Mouse (Mus musculus): Measurements from ENCODE around the gene Glra3. TPM values are rescaled to one million over a fixed set of nuclear protein-coding genes. Genes with fewer than 3 reads are reported as not detected.

The Glra3 gene
- not detected in 2 replicates for polyA plus RNA-seq (2012; ENCODE audit: insufficient read depth, low replicate concordance)

DNA sequence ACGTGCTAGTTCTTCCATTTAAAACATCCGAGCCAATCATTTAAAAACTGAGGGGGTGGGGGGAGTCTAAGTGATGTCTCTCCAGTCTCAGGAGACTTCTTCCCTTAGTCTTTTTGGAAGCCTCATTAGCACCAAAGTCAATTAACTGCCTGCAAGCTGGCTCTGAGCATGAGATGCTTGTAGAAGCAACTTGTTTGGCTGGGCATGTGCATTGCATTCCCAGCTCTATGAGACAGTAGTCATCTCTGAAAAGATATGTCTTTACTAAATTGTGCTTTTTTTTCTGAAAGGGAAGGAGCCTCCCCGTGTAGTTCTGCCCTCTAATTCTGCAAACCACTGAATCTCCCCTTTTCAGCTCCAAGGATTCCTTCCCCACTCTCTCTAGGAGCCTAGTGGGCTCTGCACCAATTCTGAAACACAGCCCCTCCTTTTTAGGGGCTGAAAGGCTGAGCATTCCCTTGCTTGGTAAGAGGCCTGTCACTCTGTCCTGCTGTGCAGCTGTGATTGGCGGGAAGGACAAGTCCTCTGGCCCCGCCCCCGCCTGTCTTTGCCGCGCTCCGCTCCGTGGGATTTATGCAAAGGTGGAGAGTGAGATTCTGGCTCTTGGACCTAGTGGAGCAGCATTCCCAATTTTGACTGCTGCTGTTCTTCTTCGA lies at the start of gene Glra3:
Glra3 (plus strand) TSS at position 591 of the 656 bp plus-strand sequence.
- H3K27me3 ChIP-seq (replicated peaks) = no peaks in the 10 kb centered on the region
- no peak within 1 kb of the TSS for H3K4me3 ChIP-seq (replicated peaks)
- no peaks in the 10 kb centered on the region; the same call in 1 of the 2 replicates for H3K9me3 ChIP-seq
- TF ChIP-seq FLI1 (IDR thresholded peaks at IDR 0.05; ENCODE audit: low read length) = no peak
- TF ChIP-seq GATA1 (IDR thresholded peaks at IDR 0.05; ENCODE audit: borderline replicate concordance, low read length) = no peak
- no peaks in the 10 kb centered on the region for H3K4me1 ChIP-seq
- H3K36me3 ChIP-seq (replicated peaks; ENCODE audit: low read length) = no peaks in the 10 kb centered on the region

DNA sequence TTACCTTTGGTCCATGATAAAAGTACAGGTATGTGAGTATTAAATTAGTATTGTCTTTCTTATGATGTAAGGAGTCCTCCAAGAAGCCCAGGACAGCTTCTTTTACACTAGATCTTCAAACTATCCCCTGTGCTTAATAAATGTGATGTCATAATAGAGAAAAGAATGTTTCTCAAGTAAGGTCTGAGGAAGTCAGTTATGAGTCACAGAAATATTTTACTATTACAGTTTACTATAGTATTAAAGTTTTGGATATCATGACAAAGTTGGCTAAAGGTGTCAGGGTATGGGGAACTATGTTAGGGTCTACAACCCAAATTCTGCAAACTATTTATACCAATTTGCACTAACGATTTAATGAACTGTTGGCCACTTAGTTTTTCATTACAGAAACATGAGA lies 33.4 kb upstream of the Glra3 start, which contains the start of gene Adam29:
Adam29 (minus strand) TSS at position 101 of the 400 bp plus-strand sequence.
- Histone ChIP-seq H3K4me3 (replicated peaks) (no peak within 1 kb of the TSS), H3K9me3 (no peaks in the 10 kb centered on the region), H3K4me1 (no peaks in the 10 kb centered on the region), H3K27me3 (replicated peaks) (no peaks in the 10 kb centered on the region), H3K36me3 (replicated peaks; ENCODE audit: low read length) (no peaks in the 10 kb centered on the region)
- TF ChIP-seq FLI1 (IDR thresholded peaks at IDR 0.05; ENCODE audit: low read length) = no peak

DNA sequence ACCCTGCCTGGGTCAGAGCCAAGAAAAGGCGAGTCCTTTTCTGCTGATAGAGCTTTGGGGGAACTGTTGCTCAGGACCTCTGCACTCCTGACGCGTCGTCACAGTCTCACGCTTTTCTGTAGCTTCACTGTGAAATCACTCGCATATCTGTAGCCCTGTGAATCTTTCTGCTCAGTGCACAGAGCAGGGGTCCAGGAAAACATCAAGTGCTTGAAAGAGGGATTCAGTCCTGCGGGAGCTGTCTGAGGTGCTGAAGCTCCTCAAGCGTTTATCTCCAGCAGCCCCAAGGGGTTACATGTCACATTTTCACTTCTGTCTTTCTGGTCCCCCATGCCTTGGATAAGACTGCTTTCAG lies 243 bp downstream of the Glra3 start:
- Histone ChIP-seq H3K9me3 (no peaks in the 10 kb centered on the region; the same call in 1 of the 2 replicates), H3K27me3 (replicated peaks) (no peaks in the 10 kb centered on the region), H3K4me3 (replicated peaks) (no peak overlapping the region), H3K36me3 (replicated peaks; ENCODE audit: low read length) (no peaks in the 10 kb centered on the region), H3K4me1 (no peaks in the 10 kb centered on the region)
- TF ChIP-seq FLI1 (IDR thresholded peaks at IDR 0.05; ENCODE audit: low read length) (no peak), GATA1 (IDR thresholded peaks at IDR 0.05; ENCODE audit: borderline replicate concordance, low read length) (no peak)

DNA sequence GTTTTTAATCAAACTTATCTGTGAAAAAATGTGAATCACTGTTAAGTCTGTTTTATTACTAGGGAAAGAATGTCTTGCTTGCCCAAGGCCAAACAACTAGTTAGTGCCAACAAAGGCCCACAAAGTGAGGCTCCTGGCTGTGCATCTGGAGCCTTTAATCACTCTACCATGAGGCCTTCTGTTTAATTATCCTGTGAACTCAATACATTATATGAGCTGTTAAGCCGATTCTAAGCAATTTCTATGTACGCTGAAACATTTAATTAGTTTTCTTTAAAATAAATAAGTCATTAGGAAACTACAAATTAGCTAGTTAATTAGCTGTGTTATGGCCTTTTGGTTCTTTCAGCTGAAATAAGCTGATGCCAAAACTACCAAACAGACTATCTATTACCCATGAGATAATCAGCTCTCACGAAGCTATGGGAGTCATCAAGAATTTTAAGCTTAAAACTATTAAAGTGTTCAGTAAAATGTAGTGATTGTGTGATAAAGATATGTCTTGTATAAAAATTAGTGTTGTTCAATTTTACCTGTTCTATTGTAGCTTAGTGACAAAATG lies 24.6 kb downstream of the Glra3 start:
- no peaks in the 10 kb centered on the region for H3K9me3 ChIP-seq
- H3K36me3 ChIP-seq (replicated peaks; ENCODE audit: low read length) = no peaks in the 10 kb centered on the region
- no peak overlapping the region for H3K4me3 ChIP-seq (replicated peaks)
- H3K27me3 ChIP-seq (replicated peaks) = no peaks in the 10 kb centered on the region
- TF ChIP-seq GATA1 (IDR thresholded peaks at IDR 0.05; ENCODE audit: borderline replicate concordance, low read length) (no peak), FLI1 (IDR thresholded peaks at IDR 0.05; ENCODE audit: low read length) (no peak)
- H3K4me1 ChIP-seq = no peaks in the 10 kb centered on the region

DNA sequence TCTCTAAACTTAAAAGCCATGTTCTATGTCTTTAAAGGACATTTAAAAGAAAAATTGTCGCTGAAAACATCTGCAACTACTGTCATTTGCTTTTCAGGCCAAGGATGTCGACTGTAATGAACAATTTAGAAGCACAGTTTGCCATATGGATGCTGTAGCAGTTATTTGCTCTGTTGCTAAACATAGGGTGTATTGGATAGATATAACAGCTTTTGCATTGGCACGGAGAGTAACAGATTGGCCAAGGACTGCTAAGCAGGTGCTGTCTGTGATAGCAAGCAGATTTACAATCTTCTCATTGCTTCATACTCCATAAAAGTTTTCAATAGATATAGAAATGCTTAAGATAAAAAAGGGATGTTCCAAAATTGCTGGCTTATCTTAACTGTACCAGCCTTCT lies 57.6 kb downstream of the Glra3 start:
- Histone ChIP-seq H3K9me3 (no peaks in the 10 kb centered on the region), H3K36me3 (replicated peaks; ENCODE audit: low read length) (no peaks in the 10 kb centered on the region), H3K4me1 (no peaks in the 10 kb centered on the region), H3K4me3 (replicated peaks) (no peak overlapping the region), H3K27me3 (replicated peaks) (no peaks in the 10 kb centered on the region)
- no peak for TF ChIP-seq GATA1 (IDR thresholded peaks at IDR 0.05; ENCODE audit: borderline replicate concordance, low read length)
- no peak for TF ChIP-seq FLI1 (IDR thresholded peaks at IDR 0.05; ENCODE audit: low read length)

DNA sequence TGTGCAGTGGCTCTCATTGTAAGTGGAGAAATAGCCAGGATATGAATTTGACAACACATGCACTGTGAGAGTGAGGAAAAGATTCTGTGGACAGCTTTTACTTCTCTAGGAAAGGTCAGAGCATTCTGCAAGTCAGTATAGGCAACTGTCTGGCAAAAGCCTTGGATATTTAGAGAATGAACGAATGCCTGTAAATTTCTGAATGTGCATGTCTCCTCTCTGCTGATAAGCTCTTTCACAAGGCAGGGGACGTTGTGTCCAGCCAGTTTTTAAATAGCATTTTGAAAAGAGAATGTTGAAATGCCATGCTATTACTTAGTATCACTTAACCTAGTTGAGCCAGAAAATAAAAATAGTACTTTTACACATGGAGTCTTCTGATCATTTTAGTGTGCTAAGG lies 114.1 kb downstream of the Glra3 start:
- Histone ChIP-seq H3K4me1 (no peaks in the 10 kb centered on the region), H3K36me3 (replicated peaks; ENCODE audit: low read length) (no peaks in the 10 kb centered on the region), H3K27me3 (replicated peaks) (no peaks in the 10 kb centered on the region), H3K9me3 (no peaks in the 10 kb centered on the region), H3K4me3 (replicated peaks) (no peak overlapping the region)
- TF ChIP-seq FLI1 (IDR thresholded peaks at IDR 0.05; ENCODE audit: low read length) = no peak
- TF ChIP-seq GATA1 (IDR thresholded peaks at IDR 0.05; ENCODE audit: borderline replicate concordance, low read length) = no peak

DNA sequence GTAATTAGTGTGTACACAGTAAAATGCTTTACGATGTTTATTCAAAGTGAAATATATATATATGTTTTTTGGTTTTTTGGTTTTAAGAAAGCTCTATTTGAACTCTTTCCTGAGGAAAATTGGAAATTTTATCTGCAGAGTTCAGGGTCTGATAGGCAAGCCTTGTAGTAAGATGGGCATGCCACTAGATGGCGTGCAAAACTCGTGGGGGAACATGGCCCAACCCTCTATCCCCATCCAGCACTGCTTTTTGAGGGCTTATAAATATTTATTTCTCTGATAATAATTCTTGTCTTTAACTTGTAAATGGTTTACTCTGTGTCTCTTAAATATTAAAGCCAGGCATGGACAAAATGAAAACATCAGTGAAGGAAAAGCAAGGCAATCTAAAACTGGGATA lies 122.8 kb downstream of the Glra3 start:
- Histone ChIP-seq H3K36me3 (replicated peaks; ENCODE audit: low read length) (no peaks in the 10 kb centered on the region), H3K9me3 (no peaks in the 10 kb centered on the region), H3K4me3 (replicated peaks) (no peak overlapping the region), H3K27me3 (replicated peaks) (no peaks in the 10 kb centered on the region), H3K4me1 (no peaks in the 10 kb centered on the region)
- TF ChIP-seq FLI1 (IDR thresholded peaks at IDR 0.05; ENCODE audit: low read length) (no peak), GATA1 (IDR thresholded peaks at IDR 0.05; ENCODE audit: borderline replicate concordance, low read length) (no peak)

DNA sequence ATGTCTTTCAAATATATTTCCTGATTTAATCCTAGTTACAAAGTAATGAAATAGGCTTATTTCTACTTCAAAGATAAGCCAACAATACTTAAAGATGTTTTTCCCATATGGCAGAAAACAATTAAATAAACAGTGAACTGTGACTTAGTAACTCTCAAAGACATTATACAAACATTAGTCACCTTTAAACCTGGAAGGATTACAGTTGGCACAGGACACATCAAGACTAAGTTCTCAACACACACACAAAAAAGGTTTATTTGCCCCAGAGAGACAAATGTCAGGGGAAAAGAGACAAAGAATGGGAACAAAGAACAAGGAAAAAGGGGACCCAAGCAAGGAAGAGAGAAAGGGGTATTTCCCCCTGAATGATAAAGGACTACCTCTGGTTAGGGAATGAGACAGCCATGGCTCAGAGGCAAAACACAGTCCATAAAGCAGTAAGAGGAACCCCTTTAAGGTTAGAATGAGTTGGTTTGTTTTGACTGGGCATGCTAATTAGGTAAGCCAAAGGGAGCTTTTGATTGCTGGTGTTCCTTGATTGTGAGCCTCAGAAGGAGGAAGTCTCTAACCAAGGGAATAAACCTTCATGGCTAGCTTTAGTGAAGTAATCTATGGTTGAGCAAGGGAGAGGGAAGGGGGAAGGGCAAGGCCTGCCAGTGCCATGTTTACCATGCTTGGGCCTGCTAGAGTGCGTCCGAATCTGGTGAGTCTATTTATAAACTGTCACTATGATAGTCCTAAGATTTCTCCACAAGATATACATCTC lies 130.4 kb downstream of the Glra3 start:
- H3K9me3 ChIP-seq = no peaks in the 10 kb centered on the region
- H3K4me3 ChIP-seq (replicated peaks) = no peak overlapping the region
- no peaks in the 10 kb centered on the region for H3K27me3 ChIP-seq (replicated peaks)
- H3K4me1 ChIP-seq = no peaks in the 10 kb centered on the region
- no peaks in the 10 kb centered on the region for H3K36me3 ChIP-seq (replicated peaks; ENCODE audit: low read length)
- TF ChIP-seq FLI1 (IDR thresholded peaks at IDR 0.05; ENCODE audit: low read length) = no peak
- TF ChIP-seq GATA1 (IDR thresholded peaks at IDR 0.05; ENCODE audit: borderline replicate concordance, low read length) = no peak

DNA sequence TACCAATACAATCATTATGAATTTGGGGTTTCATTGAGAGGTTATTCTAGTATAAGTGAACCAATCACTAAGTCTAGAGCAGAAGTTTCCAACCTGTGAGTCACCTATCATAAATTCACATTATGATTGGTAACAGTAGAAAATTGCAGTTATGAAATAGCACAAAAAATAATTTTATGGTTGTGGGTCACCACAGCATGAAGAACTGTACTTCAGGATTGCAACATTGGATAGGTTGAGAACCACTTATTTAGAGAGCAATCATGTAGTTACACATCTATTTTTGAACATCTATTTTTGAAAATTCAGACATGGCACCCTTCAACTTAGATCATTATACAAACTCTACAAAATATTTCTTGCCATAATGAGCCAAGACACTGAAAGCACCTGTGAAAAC lies 143.4 kb downstream of the Glra3 start:
- H3K4me1 ChIP-seq = no peaks in the 10 kb centered on the region
- H3K36me3 ChIP-seq (replicated peaks; ENCODE audit: low read length) = no peaks in the 10 kb centered on the region
- no peak overlapping the region for H3K4me3 ChIP-seq (replicated peaks)
- no peak for TF ChIP-seq FLI1 (IDR thresholded peaks at IDR 0.05; ENCODE audit: low read length)
- TF ChIP-seq GATA1 (IDR thresholded peaks at IDR 0.05; ENCODE audit: borderline replicate concordance, low read length) = no peak
- peaks cover 5% of the 10 kb centered on the region; the same call in 1 of the 2 replicates for H3K9me3 ChIP-seq
- no peaks in the 10 kb centered on the region for H3K27me3 ChIP-seq (replicated peaks)

DNA sequence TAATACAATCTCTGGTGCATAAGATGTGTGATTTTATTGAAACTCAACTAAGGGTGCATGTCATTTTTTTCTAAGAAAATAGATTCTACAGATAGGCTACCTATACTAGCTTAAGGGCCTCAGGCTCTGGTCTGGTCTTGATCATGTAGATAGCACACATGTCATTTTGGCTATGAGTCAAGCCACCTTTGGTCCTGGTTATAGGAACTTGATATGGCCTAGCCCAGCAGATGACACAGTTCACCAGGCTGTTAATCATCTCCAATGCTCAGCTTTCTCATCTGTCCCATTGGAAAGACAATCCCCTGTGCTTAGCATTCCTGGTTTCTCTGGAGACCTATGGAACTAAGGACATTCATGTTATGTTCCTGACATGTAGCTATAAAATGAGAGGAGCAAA lies 154.1 kb downstream of the Glra3 start:
- Histone ChIP-seq H3K36me3 (replicated peaks; ENCODE audit: low read length) (no peaks in the 10 kb centered on the region), H3K4me3 (replicated peaks) (no peak overlapping the region), H3K9me3 (no peaks in the 10 kb centered on the region), H3K4me1 (no peaks in the 10 kb centered on the region), H3K27me3 (replicated peaks) (no peaks in the 10 kb centered on the region)
- TF ChIP-seq FLI1 (IDR thresholded peaks at IDR 0.05; ENCODE audit: low read length) (no peak), GATA1 (IDR thresholded peaks at IDR 0.05; ENCODE audit: borderline replicate concordance, low read length) (no peak)
